Mouse (Mus musculus) CD4-positive, CD25-positive, alpha-beta regulatory T cell (primary cell): ENCODE measurements around the gene St8sia1. TPM values are rescaled to one million over a fixed set of nuclear protein-coding genes. Genes with fewer than 3 reads are reported as not detected.

Experiments
- polyA plus RNA-seq: library from polyadenylated mRNA; unstranded; fragments of 100-300 nt; shearing (Covaris generic); gene quantifications from one replicate; pipeline ENCODE4 v1.2.1, GENCODE M21; 2017

Gene St8sia1
- 18.4 TPM for polyA plus RNA-seq

GRCm38 (mm10) chr6:142964076-142964530 is at the start of gene St8sia1:
Gene St8sia1 (minus strand): TSS chr6:142964452.

DNA sequence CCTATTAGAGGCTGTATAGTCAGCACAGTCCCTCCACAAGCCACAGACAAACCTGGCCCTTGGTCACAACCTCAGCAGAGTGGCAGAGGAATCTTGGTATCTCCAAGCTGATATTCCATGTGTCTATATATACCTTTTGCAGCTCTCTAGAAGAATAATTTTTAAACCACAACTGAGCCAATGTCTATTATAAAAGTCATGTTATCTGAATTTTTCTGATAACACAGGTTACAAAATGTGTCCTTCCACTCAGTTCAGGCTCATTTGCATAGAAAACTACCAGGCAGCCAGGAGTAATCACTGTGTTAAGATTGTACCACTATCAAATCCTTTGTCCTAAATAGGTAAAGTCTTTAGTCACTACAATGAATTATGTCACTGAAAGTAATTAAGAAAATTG is 159.8 kb downstream of the St8sia1 start, which contains the start of gene Sult6b2:
TSS of gene Sult6b2 (minus strand) at position 101 of the 400 bp plus-strand sequence.

Other genes with a start within 250 kb of the St8sia1 start
- 90.4 TPM for gene Cmas, start 207.8 kb downstream of the St8sia1 start, polyA plus RNA-seq
- 0.22 TPM for gene Sult6b2, start 159.9 kb downstream of the St8sia1 start, polyA plus RNA-seq
- 93.8 TPM for gene C2cd5, start 135.7 kb upstream of the St8sia1 start, polyA plus RNA-seq
- gene Etnk1, start 202.8 kb upstream of the St8sia1 start, polyA plus RNA-seq: 86.9 TPM